Mouse (Mus musculus) hindbrain, postnatal 0 days (tissue): Measurements from ENCODE around the gene Upk2. TPM values are rescaled to one million over a fixed set of nuclear protein-coding genes. Genes with fewer than 3 reads are reported as not detected.
A peak's percentile ranks its signal among the peaks of the same experiment; 100 is the strongest.
"Not testable (repeated sequence)": the region's sequence is repeated elsewhere in the genome, so short reads cannot be mapped to it uniquely, and the experiment has no call there.

Experiments used
- ATAC-seq: fragments of 200-750 bp; cut with Nextera tagmentation; 2 replicates; pipeline ENCODE4 v1.8.0; 2017; ENCODE audit warnings: mild to moderate bottlenecking, moderate TSS enrichment, moderate library complexity
- DNase-seq: peaks from one replicate; pipeline ENCODE4 v3.0.0-alpha.2; 2015; ENCODE audit warnings: low spot score
- H3K27ac ChIP-seq: fragments of 300-500 bp; sonication (generic); 2 replicates; pipeline ENCODE4 v1.5.1; 2014; ENCODE audit warnings: mild to moderate bottlenecking
- H3K27me3 ChIP-seq: fragments of 300-500 bp; sonication (generic); 2 replicates; pipeline ENCODE4 v1.6.1; 2014; ENCODE audit warnings: low read length, mixed read lengths; ENCODE audit not compliant: insufficient read depth
- H3K36me3 ChIP-seq: fragments of 300-500 bp; sonication (generic); 2 replicates; pipeline ENCODE4 v1.6.1; 2014; ENCODE audit warnings: low read length, mixed read lengths; ENCODE audit not compliant: insufficient read depth
- H3K4me1 ChIP-seq: fragments of 300-500 bp; sonication (generic); 2 replicates; pipeline ENCODE4 v1.6.1; 2014; ENCODE audit warnings: antibody characterized with exemption, low read length, mixed read lengths; ENCODE audit not compliant: insufficient read depth
- H3K4me2 ChIP-seq: fragments of 300-500 bp; sonication (generic); 2 replicates; pipeline ENCODE4 v1.6.1; 2014; ENCODE audit warnings: low read depth, mild to moderate bottlenecking, low read length, moderate library complexity, mixed read lengths
- H3K4me3 ChIP-seq: fragments of 300-500 bp; sonication (generic); 2 replicates; pipeline ENCODE4 v1.5.1; 2014; ENCODE audit warnings: low read length
- H3K9ac ChIP-seq: fragments of 300-500 bp; sonication (generic); replicated peaks from 2 replicates; pipeline ENCODE4 v1.6.1; 2014; ENCODE audit warnings: mild to moderate bottlenecking, low read length, moderate library complexity, mixed read lengths
- H3K9me3 ChIP-seq: fragments of 300-500 bp; sonication (generic); 2 replicates; pipeline ENCODE4 v1.6.1; 2016; ENCODE audit warnings: low read length, mixed read lengths
- CTCF ChIP-seq: IDR thresholded peaks from 2 replicates; pipeline ENCODE4 v1.5.1; 2016; ENCODE audit warnings: antibody characterized with exemption, control low read depth, low read depth
- WGBS: fragments of 180-500 bp; shearing (Covaris S2); extraction: QIAGEN DNeasy Blood & Tissue Kit; methylation state at CpG from one replicate; pipeline ENCODE4 v1.1.7; 2014; 5-methylcytosine and 5-hydroxymethylcytosine counted together
- polyA plus RNA-seq: library from polyadenylated mRNA; unstranded; fragments of >200 nt; fragmentation: Nextera tagmentation; extraction: Ambion mirVana; gene quantifications from 2 replicates; pipeline ENCODE4 v1.2.1, GENCODE M21; 2015
- total RNA-seq: library from RNA; depleted of rRNA; stranded (reverse); fragments of >200 nt; gene quantifications from 2 replicates; pipeline ENCODE4 v1.2.3, GENCODE M21; 2014

Gene Upk2
- total and polyA plus RNA-seq, 2 experiments from 2014 or later: not detected

- no peak overlapping the region for H3K4me3 ChIP-seq
- H3K36me3 ChIP-seq: no peaks in the 10 kb centered on the region
- WGBS: 28% methylated on average over 2 of the region's 2 CpGs
- H3K9me3 ChIP-seq: no peaks in the 10 kb centered on the region
- DNase-seq (peak; percentile 58), ATAC-seq (peak; percentile 35; the same call in 1 of the 2 replicates)
- no peak overlapping the region for H3K9ac ChIP-seq
- no peaks in the 10 kb centered on the region for H3K27me3 ChIP-seq
- peak overlapping the region; percentile 23; the same call in 1 of the 2 replicates for H3K27ac ChIP-seq
- H3K4me2 ChIP-seq: no peak overlapping the region
- TF ChIP-seq CTCF: no peak
- H3K4me1 ChIP-seq: peaks cover 10% of the 10 kb centered on the region; the same call in 1 of the 2 replicates
Measured at GRCm38 (mm10) chr9:44468800-44469199, 14.0 kb upstream of the Upk2 start.

- ATAC-seq (no peak), DNase-seq (no peak)
- Histone ChIP-seq H3K4me2 (no peak overlapping the region), H3K4me1 (peaks cover 10% of the 10 kb centered on the region; the same call in 1 of the 2 replicates), H3K9me3 (no peaks in the 10 kb centered on the region), H3K27ac (peak overlapping the region; percentile 23; the same call in 1 of the 2 replicates), H3K36me3 (no peaks in the 10 kb centered on the region), H3K27me3 (no peaks in the 10 kb centered on the region), H3K4me3 (no peak overlapping the region), H3K9ac (no peak overlapping the region)
- WGBS: 53% methylated on average over 7 of the region's 7 CpGs
- no peak for TF ChIP-seq CTCF
Measured at GRCm38 (mm10) chr9:44468224-44468623, 13.4 kb upstream of the Upk2 start.

GRCm38 (mm10) chr9:44461950-44462349 lies 7.2 kb upstream of the Upk2 start:
- H3K9me3 ChIP-seq: no peaks in the 10 kb centered on the region
- no peak overlapping the region for H3K4me2 ChIP-seq
- H3K36me3 ChIP-seq: no peaks in the 10 kb centered on the region
- no peaks in the 10 kb centered on the region for H3K27me3 ChIP-seq
- no peak overlapping the region for H3K9ac ChIP-seq
- H3K4me3 ChIP-seq: no peak overlapping the region
- TF ChIP-seq CTCF: no peak
- 0 out of 2 replicates have a peak, but pooled peaks cover 7% of the 10 kb centered on the region for H3K4me1 ChIP-seq
- 81% methylated on average over 5 of the region's 5 CpGs for WGBS
- ATAC-seq: no peak
- DNase-seq: no peak
- H3K27ac ChIP-seq: no peak overlapping the region

GRCm38 (mm10) chr9:44457035-44457742 lies 2.4 kb upstream of the Upk2 start:
- no peak for TF ChIP-seq CTCF
- H3K4me2 ChIP-seq: peak overlapping the region; percentile 49
- 0 out of 2 replicates have a peak, but pooled peaks cover 9% of the 10 kb centered on the region for H3K4me1 ChIP-seq
- H3K4me3 ChIP-seq: 0 out of 2 replicates have a peak overlapping the region, but pooled peaks have one; percentile 2
- 3% methylated on average over 11 of the region's 11 CpGs for WGBS
- no peaks in the 10 kb centered on the region for H3K27me3 ChIP-seq
- no peaks in the 10 kb centered on the region for H3K9me3 ChIP-seq
- H3K36me3 ChIP-seq: no peaks in the 10 kb centered on the region
- DNase-seq (peak; percentile 98), ATAC-seq (peak; percentile 96)
- H3K27ac ChIP-seq: peak overlapping the region; percentile 82
- H3K9ac ChIP-seq: no peak overlapping the region

GRCm38 (mm10) chr9:44454132-44454890 lies 465 bp downstream of the Upk2 start:
- peak; percentile 98 for TF ChIP-seq CTCF
- 0 out of 2 replicates have a peak, but pooled peaks cover 9% of the 10 kb centered on the region for H3K4me1 ChIP-seq
- DNase-seq (peak; percentile 90), ATAC-seq (peak; percentile 76)
- H3K27ac ChIP-seq: no peak overlapping the region
- H3K9ac ChIP-seq: no peak overlapping the region
- 12% methylated on average over 14 of the region's 14 CpGs for WGBS
- H3K4me2 ChIP-seq: no peak overlapping the region
- no peak overlapping the region for H3K4me3 ChIP-seq
- no peaks in the 10 kb centered on the region for H3K36me3 ChIP-seq
- no peaks in the 10 kb centered on the region for H3K9me3 ChIP-seq
- no peaks in the 10 kb centered on the region for H3K27me3 ChIP-seq

GRCm38 (mm10) chr9:44450387-44450786 lies 4.4 kb downstream of the Upk2 start:
- no peaks in the 10 kb centered on the region for H3K4me1 ChIP-seq
- H3K27ac ChIP-seq: no peak overlapping the region
- DNase-seq (no peak), ATAC-seq (no peak)
- H3K27me3 ChIP-seq: no peaks in the 10 kb centered on the region
- no peaks in the 10 kb centered on the region for H3K9me3 ChIP-seq
- H3K9ac ChIP-seq: no peak overlapping the region
- no peaks in the 10 kb centered on the region for H3K36me3 ChIP-seq
- no peak overlapping the region for H3K4me3 ChIP-seq
- TF ChIP-seq CTCF: peak; percentile 43
- H3K4me2 ChIP-seq: no peak overlapping the region

- not testable (repeated sequence) for H3K4me2 ChIP-seq, DNase-seq, H3K27me3 ChIP-seq, H3K36me3 ChIP-seq, H3K9ac ChIP-seq, H3K9me3 ChIP-seq, H3K4me3 ChIP-seq, H3K4me1 ChIP-seq, ATAC-seq, H3K27ac ChIP-seq
- WGBS: 83% methylated on average over 7 of the region's 7 CpGs
Measured at GRCm38 (mm10) chr9:44444402-44445025, 10.3 kb downstream of the Upk2 start.
